Mouse (Mus musculus): ENCODE data around the gene Pabpn1. TPM values are rescaled to one million over a fixed set of nuclear protein-coding genes. Genes with fewer than 3 reads are reported as not detected.
"Not testable (repeated sequence)": the region's sequence is repeated elsewhere in the genome, so short reads cannot be mapped to it uniquely, and the experiment has no call there.

Gene Pabpn1
- total RNA-seq, 1 experiment from 2014 or later = 493 TPM

DNA sequence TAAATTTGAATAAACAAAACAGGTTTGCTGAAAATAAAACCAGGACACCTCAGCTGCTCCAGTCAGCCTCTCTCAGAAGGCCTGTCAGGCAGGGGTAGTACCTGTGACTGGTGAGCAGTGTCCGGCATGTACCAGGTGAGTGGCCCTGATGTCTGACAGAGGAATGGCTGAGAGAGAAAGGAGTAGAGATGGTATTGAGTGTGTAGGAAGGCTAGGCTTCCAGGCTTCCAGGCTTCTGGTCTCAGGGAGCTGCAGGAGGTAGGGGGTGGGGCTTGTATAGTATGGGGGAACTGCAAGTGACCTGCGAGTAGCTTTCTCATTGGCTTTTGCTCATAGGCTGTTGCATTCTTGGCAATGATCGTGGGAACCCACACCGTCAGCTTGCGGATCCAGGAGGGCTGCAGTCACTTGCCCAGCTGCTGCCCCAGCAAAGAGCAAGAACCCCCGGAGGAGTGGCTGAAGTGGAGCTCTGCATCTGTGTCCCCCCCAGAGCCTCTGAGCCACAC, 40.4 kb downstream of the Pabpn1 start, which contains the start of gene Il25:
Gene Il25 (plus strand): TSS at position 51 of the 506 bp plus-strand sequence.
- no peak for ATAC-seq (replicated peaks; ENCODE audit: low read depth, poor library complexity, severe bottlenecking)

- 0 out of 2 replicates have a peak, but pooled peaks have one; percentile 23 for ATAC-seq (replicated peaks; ENCODE audit: low read depth, poor library complexity, severe bottlenecking)
Measured at GRCm38 (mm10) chr14:54935904-54936830, 43.9 kb downstream of the Pabpn1 start, which contains the start of gene Cmtm5. Gene Cmtm5, plus strand, starts transcription at chr14:54936261.

DNA sequence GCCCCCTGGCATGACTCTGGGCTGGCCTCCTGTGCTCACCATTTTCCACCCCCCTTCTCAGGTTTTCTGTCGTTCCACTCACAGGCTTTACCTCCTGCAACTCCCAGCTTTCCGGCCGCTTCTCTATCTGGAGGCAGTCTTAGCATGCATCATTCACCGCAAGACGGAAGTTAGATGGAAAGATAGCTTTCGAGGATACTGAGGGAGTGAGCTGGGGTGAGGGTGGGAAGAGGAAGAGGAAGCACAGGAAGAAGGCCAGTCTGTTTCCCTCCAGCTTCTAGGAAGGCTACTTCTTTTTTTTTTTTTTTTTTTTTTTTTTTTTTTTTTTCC, 44.5 kb downstream of the Pabpn1 start:
- ATAC-seq (replicated peaks; ENCODE audit: low read depth, poor library complexity, severe bottlenecking) = peak; percentile 40; the same call in 1 of the 2 replicates

- no peak for ATAC-seq (replicated peaks; ENCODE audit: low read depth, poor library complexity, severe bottlenecking)
Measured at GRCm38 (mm10) chr14:54937361-54938182, 45.3 kb downstream of the Pabpn1 start.

GRCm38 (mm10) chr14:54938431-54939219, 46.3 kb downstream of the Pabpn1 start:
- ATAC-seq (replicated peaks; ENCODE audit: low read depth, poor library complexity, severe bottlenecking) = no peak

DNA sequence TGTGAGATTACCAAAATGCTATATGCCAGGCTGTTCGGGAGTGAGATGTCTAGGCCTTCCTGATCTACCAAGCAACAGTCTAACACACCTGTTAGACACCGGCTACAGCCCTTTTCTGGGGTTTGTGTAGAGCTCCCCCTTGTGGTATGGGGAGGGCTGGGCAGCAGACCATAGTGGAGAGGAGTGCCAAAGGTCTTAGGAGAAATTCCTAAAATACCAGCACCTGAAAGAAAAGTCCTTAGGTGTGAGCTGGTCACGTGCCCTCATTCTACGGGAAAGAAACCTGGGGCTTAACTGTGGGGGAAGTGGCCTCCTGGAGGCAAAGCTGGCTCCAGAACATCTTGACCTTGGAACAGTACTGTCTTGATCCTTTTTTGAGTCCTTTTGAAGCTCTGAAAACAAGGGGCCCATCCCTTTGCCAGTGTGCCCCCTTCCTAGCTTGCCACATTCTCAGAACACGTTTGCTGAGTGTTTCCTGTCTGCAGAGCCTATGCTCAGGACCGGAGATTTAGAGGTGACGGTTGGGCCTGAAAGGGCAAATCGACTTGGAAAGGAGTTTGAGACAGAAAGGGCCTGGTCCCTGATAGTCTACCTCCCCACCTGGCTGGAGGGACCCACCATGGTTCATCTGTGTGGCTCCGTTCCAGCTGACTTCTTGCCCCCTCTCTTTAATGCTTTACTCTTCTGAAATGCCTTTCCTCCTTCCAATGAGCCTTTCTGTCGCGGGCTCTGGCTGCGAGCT, 47.3 kb downstream of the Pabpn1 start:
- ATAC-seq (replicated peaks; ENCODE audit: low read depth, poor library complexity, severe bottlenecking) = peak; percentile 81

DNA sequence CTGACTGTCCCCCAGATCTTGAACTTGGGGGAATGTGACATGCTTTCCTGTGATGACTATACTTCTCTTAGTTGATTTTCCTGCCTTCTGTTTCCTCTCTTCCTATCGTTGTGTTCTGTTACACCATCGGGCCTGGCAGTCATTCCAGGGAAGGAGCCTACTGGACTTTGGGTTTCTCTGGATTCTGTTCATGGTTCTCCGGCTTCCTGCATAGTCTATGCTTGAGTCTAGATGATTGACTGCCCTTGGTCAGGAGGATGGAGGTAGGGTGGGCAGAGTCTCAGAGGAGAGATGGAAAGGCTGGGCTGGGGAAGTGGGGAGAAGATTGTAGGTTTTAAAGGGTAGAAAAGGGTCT, 47.9 kb downstream of the Pabpn1 start:
- no peak for ATAC-seq (replicated peaks; ENCODE audit: low read depth, poor library complexity, severe bottlenecking)

DNA sequence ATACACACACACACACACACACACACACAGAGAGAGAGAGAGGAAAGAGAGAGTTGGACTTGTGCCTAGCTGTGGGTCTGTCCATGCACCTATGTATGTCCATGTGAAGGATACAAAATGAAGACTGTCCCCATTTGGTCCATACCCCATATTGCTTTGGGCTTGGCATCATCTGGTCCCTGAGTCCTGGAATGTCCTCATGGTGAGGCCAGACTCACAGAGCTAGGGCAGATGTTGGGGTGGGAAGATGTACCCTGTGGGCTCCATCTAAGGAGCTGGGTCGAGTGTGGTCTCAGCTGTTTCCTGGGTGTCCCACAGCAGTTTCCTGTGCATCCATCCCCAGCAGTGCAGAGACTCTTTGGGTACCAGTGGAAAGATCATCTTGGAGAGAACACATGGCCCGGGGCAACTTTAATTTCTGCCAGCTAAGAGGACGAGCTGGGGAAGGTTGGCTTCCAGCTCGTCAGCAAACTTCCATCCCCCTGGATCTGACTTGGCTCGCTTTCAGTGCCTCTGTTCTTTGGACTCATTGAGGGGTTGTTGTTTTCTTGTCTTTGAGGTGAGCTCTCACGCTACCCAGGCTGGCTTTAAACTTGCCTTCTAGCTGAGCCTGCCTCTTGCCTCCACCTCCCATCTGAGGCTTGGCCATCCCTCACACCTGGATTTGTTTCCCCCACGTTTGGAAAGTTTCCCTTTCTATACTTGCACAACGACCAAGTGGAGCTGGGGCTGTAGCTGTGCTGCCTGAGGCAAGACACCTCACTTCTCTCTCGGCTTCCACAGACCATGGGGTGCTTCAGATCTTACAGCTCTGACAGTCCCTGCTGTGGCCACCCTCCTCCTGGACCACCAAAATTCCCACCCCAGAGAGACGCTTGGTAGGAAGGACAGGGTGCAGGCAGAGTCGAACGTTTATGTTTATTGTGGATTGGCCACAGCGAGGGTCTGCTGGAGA, 49.0 kb downstream of the Pabpn1 start:
- ATAC-seq (replicated peaks; ENCODE audit: low read depth, poor library complexity, severe bottlenecking) = no peak

- ATAC-seq (replicated peaks; ENCODE audit: low read depth, poor library complexity, severe bottlenecking) = no peak
Measured at GRCm38 (mm10) chr14:54942479-54942878, 50.2 kb downstream of the Pabpn1 start.

DNA sequence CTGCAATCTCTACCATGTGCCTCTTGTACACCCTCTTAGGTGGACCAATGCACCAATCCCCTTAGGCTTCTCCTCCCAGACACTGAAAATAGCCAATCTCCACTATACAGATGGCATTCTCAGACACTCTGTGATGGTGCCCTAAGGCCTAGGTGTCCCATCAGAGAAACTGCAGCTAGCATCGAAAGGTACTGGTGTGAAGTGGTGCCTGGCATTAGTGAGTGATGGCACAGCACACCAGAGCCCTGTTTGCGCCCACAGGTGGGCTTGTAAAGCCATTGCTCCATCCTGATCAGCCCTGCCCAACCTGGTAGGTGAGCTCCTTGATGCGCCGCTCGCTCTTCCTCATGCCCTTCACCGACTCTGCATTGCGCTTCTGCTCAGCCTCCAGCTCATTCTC, 51.7 kb downstream of the Pabpn1 start:
- ATAC-seq (replicated peaks; ENCODE audit: low read depth, poor library complexity, severe bottlenecking) = no peak

DNA sequence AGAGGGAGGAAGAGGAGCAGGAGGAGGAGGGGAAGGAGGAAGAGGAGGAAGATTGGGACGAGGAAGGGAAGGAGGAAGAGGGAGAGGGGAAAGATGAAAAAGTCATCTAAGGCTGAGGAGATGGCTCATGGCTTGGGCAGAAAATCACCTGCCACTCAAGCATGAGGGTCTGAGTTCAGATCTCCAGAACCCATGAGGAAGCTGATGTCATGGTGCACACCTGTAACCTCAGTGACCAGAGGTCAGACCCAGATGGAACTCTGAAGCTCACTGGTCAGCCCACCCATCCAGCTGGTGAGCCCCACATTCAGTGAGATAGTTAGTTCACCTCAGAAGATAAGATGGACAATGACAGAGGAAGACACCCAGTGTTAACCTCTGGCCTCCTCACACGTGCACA, 52.6 kb downstream of the Pabpn1 start:
- ATAC-seq (replicated peaks; ENCODE audit: low read depth, poor library complexity, severe bottlenecking) = no peak

DNA sequence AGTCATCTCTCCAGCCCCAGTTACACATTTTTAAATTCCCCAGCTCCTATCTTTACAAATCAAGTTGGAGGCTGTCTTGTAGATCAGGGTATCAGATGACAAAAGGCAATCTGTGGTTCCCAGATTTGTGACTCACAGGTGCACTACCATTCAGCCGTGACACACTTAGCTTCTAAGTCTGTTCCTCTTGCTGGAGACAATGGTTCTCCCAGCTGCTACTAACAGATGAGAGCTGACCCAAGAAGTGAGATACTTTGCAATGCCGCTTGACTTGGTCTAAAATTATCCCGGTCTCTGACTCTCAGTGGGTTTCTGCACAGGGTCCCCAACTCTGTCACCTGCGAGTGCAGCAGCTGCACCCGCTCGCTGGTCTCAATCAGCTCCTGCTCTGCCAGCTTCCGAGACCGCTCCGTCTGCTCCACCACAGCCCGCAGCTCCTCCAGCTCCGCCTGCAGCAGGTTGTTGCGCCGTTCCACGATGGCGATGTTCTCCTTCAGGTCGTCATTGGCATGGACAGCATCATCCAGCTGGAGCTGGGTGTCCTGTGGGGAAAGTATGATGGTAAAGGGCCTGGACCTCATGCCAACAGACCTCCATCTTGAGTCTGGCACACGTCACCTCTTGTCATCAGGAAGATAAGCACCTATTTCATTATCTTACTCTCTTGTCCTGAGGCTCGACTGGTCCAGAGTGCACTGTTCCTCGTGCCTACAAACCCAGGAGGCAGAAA, 53.8 kb downstream of the Pabpn1 start:
- no peak for ATAC-seq (replicated peaks; ENCODE audit: low read depth, poor library complexity, severe bottlenecking)

- not testable (repeated sequence) for ATAC-seq (replicated peaks; ENCODE audit: low read depth, poor library complexity, severe bottlenecking)
Measured at GRCm38 (mm10) chr14:54947008-54947407, 54.7 kb downstream of the Pabpn1 start.

Other genes starting within 250 kb of the Pabpn1 start
- 26.5 and 33.2 TPM in 2 replicates for gene 1700123O20Rik, start 206.3 kb upstream of the Pabpn1 start, total RNA-seq (2017)
- 238 and 282 TPM in 2 replicates for gene Acin1, start 205.6 kb upstream of the Pabpn1 start, total RNA-seq (2017)
- 0.37 TPM in 1 of 2 replicates, not detected in the other for gene Gm29776, start 193.7 kb upstream of the Pabpn1 start, total RNA-seq (2017)
- gene Cebpe, start 180.3 kb upstream of the Pabpn1 start, total RNA-seq (2017) = 1.2 and 4.9 TPM in 2 replicates
- 4.4 and 5.5 TPM in 2 replicates for gene Slc7a8, start 110.6 kb upstream of the Pabpn1 start, total RNA-seq (2017)
- gene Rnf212b, start 78.4 kb upstream of the Pabpn1 start, total RNA-seq (2017) = not detected in 2 replicates
- gene Homez, start 21.5 kb upstream of the Pabpn1 start, total RNA-seq (2017) = 12.5 and 15.6 TPM in 2 replicates
- gene Ppp1r3e, start 14.9 kb upstream of the Pabpn1 start, total RNA-seq (2017) = 5.4 TPM in 1 of 2 replicates, not detected in the other
- 7.8 and 10.3 TPM in 2 replicates for gene Bcl2l2, start 9.1 kb upstream of the Pabpn1 start, total RNA-seq (2017)
- gene Gm20521, start 9.1 kb upstream of the Pabpn1 start, total RNA-seq (2017) = 2.4 TPM in 1 of 2 replicates, not detected in the other
- gene Slc22a17, start 20.6 kb downstream of the Pabpn1 start, total RNA-seq (2017) = 0.23 and 6.6 TPM in 2 replicates
- not detected in 2 replicates for gene Efs, start 33.6 kb downstream of the Pabpn1 start, total RNA-seq (2017)
- not detected in 2 replicates for gene Il25, start 40.2 kb downstream of the Pabpn1 start, total RNA-seq (2017)
- gene Cmtm5, start 43.8 kb downstream of the Pabpn1 start, total RNA-seq (2017) = not detected in 2 replicates
- gene Myh6, start 74.4 kb downstream of the Pabpn1 start, total RNA-seq (2017) = not detected in 2 replicates
- not detected in 2 replicates for gene Gm17428, start 84.4 kb downstream of the Pabpn1 start, total RNA-seq (2017)
- not detected in 2 replicates for gene Myh7, start 102.1 kb downstream of the Pabpn1 start, total RNA-seq (2017)
- 53.3 and 56.1 TPM in 2 replicates for gene Ngdn, start 123.0 kb downstream of the Pabpn1 start, total RNA-seq (2017)
- 2.0 and 5.0 TPM in 2 replicates for gene Zfhx2, start 199.8 kb downstream of the Pabpn1 start, total RNA-seq (2017)
- 8.3 and 12.9 TPM in 2 replicates for gene Thtpa, start 202.3 kb downstream of the Pabpn1 start, total RNA-seq (2017)
- 25.1 and 30.9 TPM in 2 replicates for gene Ap1g2, start 214.1 kb downstream of the Pabpn1 start, total RNA-seq (2017)
- gene Jph4, start 224.4 kb downstream of the Pabpn1 start, total RNA-seq (2017) = not detected in 2 replicates

Data from common myeloid progenitor, adult 5-6 weeks (primary cell).